Mouse (Mus musculus): Measurements from ENCODE around the gene Amph.

- no peak for TF ChIP-seq POLR2A (IDR thresholded peaks at IDR 0.05; ENCODE audit: borderline replicate concordance, low read depth, low read length)
- no peak for TF ChIP-seq CTCF (IDR thresholded peaks at IDR 0.05; ENCODE audit: low read depth, low read length)
Measured at GRCm38 (mm10) chr13:18987266-18987665, 39.3 kb downstream of the Amph start.

Data from bone marrow macrophage, adult 2 months (primary cell).